Mouse (Mus musculus): ENCODE data around the gene Alg9. TPM values are rescaled to one million over a fixed set of nuclear protein-coding genes. Genes with fewer than 3 reads are reported as not detected.
A peak's percentile ranks its signal among the peaks of the same experiment; 100 is the strongest.

Alg9 gene
- total and polyA plus RNA-seq, 2 experiments: 14.7 to 16.0 TPM

DNA sequence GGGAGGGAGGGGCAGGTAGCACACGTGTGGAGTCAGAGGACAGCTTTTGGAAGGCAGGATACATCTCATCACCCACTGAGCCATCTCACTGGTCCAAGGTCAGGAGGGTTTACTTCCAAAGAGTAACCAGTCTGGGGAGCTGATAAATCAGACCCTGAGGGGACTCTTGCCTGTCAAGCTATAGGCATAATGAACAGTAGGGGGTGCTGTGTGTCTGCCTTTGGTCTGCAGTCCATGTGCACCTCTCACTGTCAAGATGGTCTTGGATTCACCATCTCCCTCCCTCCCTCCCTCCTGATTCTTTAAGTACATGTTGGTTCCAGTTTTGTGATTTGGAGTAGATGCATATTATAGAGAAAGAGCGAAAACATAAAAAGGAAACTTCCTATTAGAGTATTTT is 26.2 kb downstream of the Alg9 start:
- no peaks in the 10 kb centered on the region for H3K27me3 ChIP-seq (ENCODE audit: control insufficient read depth, insufficient read depth, low read length)
- peaks cover 14% of the 10 kb centered on the region for H3K36me3 ChIP-seq (ENCODE audit: control insufficient read depth, insufficient read depth, low read length)
- H3K79me2 ChIP-seq (ENCODE audit: control insufficient read depth, insufficient read depth, low read length): no peaks in the 10 kb centered on the region
- WGBS: 74% methylated on average over 2 of the region's 2 CpGs
- H3K4me1 ChIP-seq (ENCODE audit: control insufficient read depth, insufficient read depth, low read length): peaks cover 13% of the 10 kb centered on the region
- no peak for TF ChIP-seq POLR2A (IDR thresholded peaks at IDR 0.05; ENCODE audit: extremely low read depth, insufficient read depth, low read length)
- TF ChIP-seq CTCF (IDR thresholded peaks at IDR 0.05; ENCODE audit: low read depth, low read length): peak; percentile 67
- DNase-seq (ENCODE audit: extremely low read depth, low read depth, low spot score): peak; percentile 57
- no peak overlapping the region for H3K27ac ChIP-seq (replicated peaks; ENCODE audit: insufficient read depth, low read depth, low read length)
- no peak overlapping the region for H3K9ac ChIP-seq (ENCODE audit: low read depth, low read length)
- H3K4me3 ChIP-seq (ENCODE audit: insufficient read depth, low read depth, low read length): no peak overlapping the region

DNA sequence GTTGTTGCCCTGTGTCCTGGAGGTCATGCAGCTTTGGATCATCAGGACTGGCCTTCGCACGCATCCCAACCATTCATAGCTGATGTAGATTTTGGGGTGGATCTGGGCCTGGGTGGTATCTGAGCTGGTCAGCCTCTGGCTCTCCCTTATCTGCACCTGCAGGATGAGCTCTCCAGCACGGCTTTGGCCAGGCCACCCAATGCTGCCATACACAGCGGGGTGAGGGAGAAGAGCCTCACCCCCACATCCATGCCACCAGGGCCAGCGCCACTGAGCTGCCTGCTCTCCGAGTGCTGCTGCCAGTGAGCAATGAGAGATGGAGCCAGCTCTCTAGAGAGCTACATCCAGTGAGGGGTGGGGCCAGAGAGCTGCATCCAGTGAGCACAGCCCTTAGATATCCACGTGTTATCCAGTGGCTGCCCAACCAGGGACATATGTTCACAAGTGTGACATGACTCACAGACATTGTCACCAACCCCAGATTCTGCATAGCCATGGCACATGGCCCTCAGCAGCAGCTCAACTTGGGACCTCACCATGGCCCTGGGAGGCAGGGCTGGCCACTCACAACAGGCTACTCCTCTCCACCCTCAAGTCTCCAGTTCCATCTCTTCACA is 28.3 kb downstream of the Alg9 start:
- Histone ChIP-seq H3K27ac (replicated peaks; ENCODE audit: insufficient read depth, low read depth, low read length) (no peak overlapping the region), H3K79me2 (ENCODE audit: control insufficient read depth, insufficient read depth, low read length) (no peaks in the 10 kb centered on the region), H3K4me3 (ENCODE audit: insufficient read depth, low read depth, low read length) (no peak overlapping the region), H3K27me3 (ENCODE audit: control insufficient read depth, insufficient read depth, low read length) (no peaks in the 10 kb centered on the region), H3K4me1 (ENCODE audit: control insufficient read depth, insufficient read depth, low read length) (peaks cover 3% of the 10 kb centered on the region; the same call in 1 of the 2 replicates), H3K9ac (ENCODE audit: low read depth, low read length) (no peak overlapping the region), H3K36me3 (ENCODE audit: control insufficient read depth, insufficient read depth, low read length) (peaks cover 19% of the 10 kb centered on the region)
- 89% methylated on average over 7 of the region's 7 CpGs for WGBS
- no peak for DNase-seq (ENCODE audit: extremely low read depth, low read depth, low spot score)
- TF ChIP-seq POLR2A (IDR thresholded peaks at IDR 0.05; ENCODE audit: extremely low read depth, insufficient read depth, low read length): no peak
- no peak for TF ChIP-seq CTCF (IDR thresholded peaks at IDR 0.05; ENCODE audit: low read depth, low read length)

DNA sequence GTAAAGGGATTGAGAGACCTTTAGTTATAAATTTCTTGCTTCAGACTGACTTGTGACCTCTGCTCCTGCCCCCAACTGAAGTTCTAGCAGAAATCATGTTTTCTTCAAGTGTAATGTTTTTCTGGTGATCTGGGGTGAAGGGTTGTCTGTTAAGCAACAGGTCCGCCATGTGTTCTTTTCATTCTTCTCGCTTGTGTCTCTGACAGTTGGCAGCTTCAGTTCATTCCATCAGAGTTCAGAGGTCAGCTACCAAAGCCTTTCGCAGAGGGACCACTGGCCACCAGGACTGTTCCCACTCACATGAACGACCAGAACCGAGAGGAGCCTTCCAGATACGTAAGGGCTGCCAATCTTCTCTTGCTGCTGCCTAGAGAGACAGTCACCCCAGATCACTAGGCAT is 33.7 kb downstream of the Alg9 start:
- H3K4me1 ChIP-seq (ENCODE audit: control insufficient read depth, insufficient read depth, low read length): no peaks in the 10 kb centered on the region
- peak; percentile 20 for DNase-seq (ENCODE audit: extremely low read depth, low read depth, low spot score)
- no peak for TF ChIP-seq POLR2A (IDR thresholded peaks at IDR 0.05; ENCODE audit: extremely low read depth, insufficient read depth, low read length)
- no peak for TF ChIP-seq CTCF (IDR thresholded peaks at IDR 0.05; ENCODE audit: low read depth, low read length)
- no peak overlapping the region for H3K9ac ChIP-seq (ENCODE audit: low read depth, low read length)
- H3K36me3 ChIP-seq (ENCODE audit: control insufficient read depth, insufficient read depth, low read length): peaks cover 20% of the 10 kb centered on the region
- 75% methylated on average over 6 of the region's 6 CpGs for WGBS
- no peaks in the 10 kb centered on the region for H3K79me2 ChIP-seq (ENCODE audit: control insufficient read depth, insufficient read depth, low read length)
- H3K4me3 ChIP-seq (ENCODE audit: insufficient read depth, low read depth, low read length): no peak overlapping the region
- no peak overlapping the region for H3K27ac ChIP-seq (replicated peaks; ENCODE audit: insufficient read depth, low read depth, low read length)
- no peaks in the 10 kb centered on the region for H3K27me3 ChIP-seq (ENCODE audit: control insufficient read depth, insufficient read depth, low read length)

DNA sequence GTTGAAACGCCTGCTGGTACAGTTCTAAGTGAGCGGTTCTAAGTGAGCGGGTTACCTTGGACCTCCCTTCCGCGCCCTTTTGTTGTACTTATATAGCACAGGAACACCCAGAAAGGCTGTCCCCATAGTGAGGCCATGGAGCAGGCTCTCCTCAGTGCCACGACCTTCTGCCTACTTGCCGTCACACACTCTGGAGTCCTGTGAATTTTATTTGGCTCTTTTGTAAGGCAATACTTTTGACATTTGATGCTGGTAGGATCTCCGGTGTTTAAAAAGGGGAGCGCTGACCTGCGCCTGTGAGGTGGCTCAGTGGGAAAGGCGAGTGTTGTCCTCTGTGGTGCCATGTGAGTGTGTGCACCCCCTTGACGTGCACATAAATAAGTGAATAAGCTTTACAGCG is 34.3 kb downstream of the Alg9 start:
- H3K27ac ChIP-seq (replicated peaks; ENCODE audit: insufficient read depth, low read depth, low read length): no peak overlapping the region
- H3K4me1 ChIP-seq (ENCODE audit: control insufficient read depth, insufficient read depth, low read length): no peaks in the 10 kb centered on the region

DNA sequence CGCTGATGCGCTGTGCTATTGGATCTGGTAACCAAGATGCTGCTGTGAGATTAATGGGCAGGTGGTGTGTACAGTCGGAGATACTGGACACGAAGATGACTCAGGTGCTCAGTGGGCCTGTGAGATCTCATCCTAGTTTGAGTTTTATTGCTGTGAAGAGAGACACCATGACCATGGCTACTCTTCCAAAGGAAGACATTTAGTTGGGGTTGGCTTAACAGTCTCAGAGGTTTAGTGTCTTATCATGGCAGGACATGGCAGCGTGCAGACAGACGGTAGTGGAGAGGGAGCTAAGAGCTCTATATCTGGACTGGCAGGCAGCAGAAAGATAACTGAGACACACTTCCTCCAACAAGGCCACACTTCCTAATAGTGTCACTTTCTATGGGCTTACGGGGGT is 36.4 kb downstream of the Alg9 start:
- Histone ChIP-seq H3K79me2 (ENCODE audit: control insufficient read depth, insufficient read depth, low read length) (no peaks in the 10 kb centered on the region), H3K4me1 (ENCODE audit: control insufficient read depth, insufficient read depth, low read length) (no peaks in the 10 kb centered on the region), H3K4me3 (ENCODE audit: insufficient read depth, low read depth, low read length) (no peak overlapping the region), H3K36me3 (ENCODE audit: control insufficient read depth, insufficient read depth, low read length) (peaks cover 13% of the 10 kb centered on the region), H3K9ac (ENCODE audit: low read depth, low read length) (no peak overlapping the region), H3K27me3 (ENCODE audit: control insufficient read depth, insufficient read depth, low read length) (no peaks in the 10 kb centered on the region), H3K27ac (replicated peaks; ENCODE audit: insufficient read depth, low read depth, low read length) (no peak overlapping the region)
- WGBS: 91% methylated on average over 7 of the region's 7 CpGs
- TF ChIP-seq CTCF (IDR thresholded peaks at IDR 0.05; ENCODE audit: low read depth, low read length) (no peak), POLR2A (IDR thresholded peaks at IDR 0.05; ENCODE audit: extremely low read depth, insufficient read depth, low read length) (no peak)
- DNase-seq (ENCODE audit: extremely low read depth, low read depth, low spot score): no peak

More for the DNA sequence above, 34.3 kb downstream of the Alg9 start:
- no peak overlapping the region for H3K4me3 ChIP-seq (ENCODE audit: insufficient read depth, low read depth, low read length)
- 97% methylated on average over 13 of the region's 13 CpGs for WGBS
- peaks cover 20% of the 10 kb centered on the region for H3K36me3 ChIP-seq (ENCODE audit: control insufficient read depth, insufficient read depth, low read length)
- no peaks in the 10 kb centered on the region for H3K27me3 ChIP-seq (ENCODE audit: control insufficient read depth, insufficient read depth, low read length)
- H3K79me2 ChIP-seq (ENCODE audit: control insufficient read depth, insufficient read depth, low read length): no peaks in the 10 kb centered on the region
- no peak for DNase-seq (ENCODE audit: extremely low read depth, low read depth, low spot score)
- TF ChIP-seq CTCF (IDR thresholded peaks at IDR 0.05; ENCODE audit: low read depth, low read length) (no peak), POLR2A (IDR thresholded peaks at IDR 0.05; ENCODE audit: extremely low read depth, insufficient read depth, low read length) (no peak)
- no peak overlapping the region for H3K9ac ChIP-seq (ENCODE audit: low read depth, low read length)

DNA sequence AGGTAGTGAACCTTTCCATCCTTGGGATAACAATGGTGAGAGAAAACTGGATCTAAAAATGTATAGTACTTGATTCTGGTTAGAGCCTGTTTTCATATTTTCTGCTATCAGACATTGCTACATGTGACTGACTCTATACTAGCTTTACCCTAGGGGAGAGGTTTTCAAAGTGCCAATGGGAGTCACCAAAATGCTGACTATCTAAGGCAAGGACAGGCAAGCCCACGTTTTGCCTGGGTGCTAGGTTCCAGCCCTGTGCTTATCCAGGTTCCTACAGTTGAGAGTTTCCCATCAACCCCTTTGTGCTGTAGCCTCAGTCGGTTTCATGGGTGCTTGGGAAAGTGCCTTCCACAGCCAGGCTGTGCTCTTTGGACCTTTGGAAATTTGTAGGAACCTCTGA is 36.9 kb downstream of the Alg9 start:
- TF ChIP-seq POLR2A (IDR thresholded peaks at IDR 0.05; ENCODE audit: extremely low read depth, insufficient read depth, low read length) (no peak), CTCF (IDR thresholded peaks at IDR 0.05; ENCODE audit: low read depth, low read length) (no peak)
- no peak for DNase-seq (ENCODE audit: extremely low read depth, low read depth, low spot score)
- Histone ChIP-seq H3K9ac (ENCODE audit: low read depth, low read length) (no peak overlapping the region), H3K79me2 (ENCODE audit: control insufficient read depth, insufficient read depth, low read length) (no peaks in the 10 kb centered on the region), H3K4me3 (ENCODE audit: insufficient read depth, low read depth, low read length) (no peak overlapping the region), H3K27ac (replicated peaks; ENCODE audit: insufficient read depth, low read depth, low read length) (no peak overlapping the region), H3K27me3 (ENCODE audit: control insufficient read depth, insufficient read depth, low read length) (no peaks in the 10 kb centered on the region), H3K36me3 (ENCODE audit: control insufficient read depth, insufficient read depth, low read length) (peaks cover 15% of the 10 kb centered on the region), H3K4me1 (ENCODE audit: control insufficient read depth, insufficient read depth, low read length) (no peaks in the 10 kb centered on the region)
- WGBS: 84% methylated on average over 2 of the region's 2 CpGs

All from liver, adult 2 months (tissue).